Mouse (Mus musculus) erythroblast, adult 5-6 weeks (primary cell): Measurements from ENCODE around the gene Arhgap10. TPM values are rescaled to one million over a fixed set of nuclear protein-coding genes. Genes with fewer than 3 reads are reported as not detected.
"Not testable (repeated sequence)": the region's sequence is repeated elsewhere in the genome, so short reads cannot be mapped to it uniquely, and the experiment has no call there.

Experiments
- ATAC-seq: replicated peaks from 2 replicates; pipeline ENCODE4 v1.8.0; 2016; ENCODE audit warnings: moderate number of reproducible peaks, mild to moderate bottlenecking, moderate TSS enrichment, inconsistent platforms; ENCODE audit not compliant: poor library complexity, low FRiP score, severe bottlenecking
- total RNA-seq, 2 experiments: library from RNA; stranded (forward) in 1 of 2; stranded (reverse) in 1 of 2; fragments of 150-400 nt in 1 of 2; fragments of 200-764, 138-1000 nt in 1 of 2; gene quantifications; 2 replicates each; pipeline versions ENCODE4 v1.2.3 to v1.2.4; 2015 to 2017; ENCODE audit warnings: low replicate concordance in 2 of 2

Arhgap10 gene
- total RNA-seq, 2 experiments from 2014 or later: 2.1 to 3.2 TPM

DNA sequence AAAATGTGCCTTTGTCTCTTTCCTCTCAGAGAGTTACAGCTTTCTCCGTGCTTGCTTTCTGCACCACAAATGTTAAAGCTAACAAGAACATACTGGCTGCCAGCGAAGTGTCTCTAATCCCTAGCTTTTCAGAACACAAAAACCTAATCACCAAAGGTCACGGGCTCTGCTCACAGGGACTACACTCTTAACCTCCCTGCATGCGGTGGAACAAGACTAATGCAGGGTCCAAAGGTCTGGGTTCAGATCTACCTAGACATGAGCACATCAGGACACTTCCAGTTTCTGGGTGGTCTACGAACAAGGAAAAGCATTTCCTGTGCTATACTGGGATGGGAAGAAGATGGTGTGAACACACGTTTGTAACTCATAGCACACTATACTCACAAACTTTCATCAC lies 151.8 kb downstream of the Arhgap10 start:
- ATAC-seq: no peak

DNA sequence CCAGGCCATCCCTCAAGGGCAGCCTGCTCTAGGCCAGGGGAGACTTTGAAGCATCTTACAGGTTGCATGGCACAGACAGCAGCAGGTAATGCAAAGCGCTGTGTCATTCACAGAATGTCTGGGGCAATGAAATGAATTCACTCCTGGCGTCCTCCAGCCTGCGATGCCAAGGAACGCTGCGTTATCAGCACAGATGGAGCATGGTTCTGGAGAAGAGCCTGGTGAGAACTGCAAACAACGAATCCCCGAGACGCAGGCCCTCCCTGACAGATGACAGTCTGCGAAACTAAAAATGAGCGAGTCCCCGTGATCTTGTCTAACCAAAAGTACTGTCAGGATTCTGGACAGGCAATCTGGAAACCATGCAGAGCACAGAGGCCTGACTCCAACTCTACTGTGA lies 153.3 kb downstream of the Arhgap10 start:
- ATAC-seq: no peak

DNA sequence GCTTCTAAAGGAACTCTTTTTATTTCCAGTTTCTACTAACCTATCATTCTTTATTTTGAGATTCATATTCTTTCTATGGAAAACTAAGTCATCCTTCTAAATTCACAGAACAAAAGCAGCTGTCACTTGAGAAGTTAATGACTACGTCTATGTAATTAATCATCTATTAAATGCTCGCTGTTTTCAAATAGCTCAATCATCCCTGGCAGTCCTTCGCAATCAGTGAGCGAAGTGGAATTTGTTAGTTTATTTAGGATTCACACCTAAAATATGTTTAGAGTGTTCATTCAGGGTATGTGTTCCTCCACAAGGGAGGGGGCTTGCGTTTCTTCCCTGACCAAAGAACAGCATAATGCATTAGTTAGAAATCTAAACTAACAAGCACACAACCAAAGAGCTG lies 156.9 kb downstream of the Arhgap10 start:
- ATAC-seq: no peak

DNA sequence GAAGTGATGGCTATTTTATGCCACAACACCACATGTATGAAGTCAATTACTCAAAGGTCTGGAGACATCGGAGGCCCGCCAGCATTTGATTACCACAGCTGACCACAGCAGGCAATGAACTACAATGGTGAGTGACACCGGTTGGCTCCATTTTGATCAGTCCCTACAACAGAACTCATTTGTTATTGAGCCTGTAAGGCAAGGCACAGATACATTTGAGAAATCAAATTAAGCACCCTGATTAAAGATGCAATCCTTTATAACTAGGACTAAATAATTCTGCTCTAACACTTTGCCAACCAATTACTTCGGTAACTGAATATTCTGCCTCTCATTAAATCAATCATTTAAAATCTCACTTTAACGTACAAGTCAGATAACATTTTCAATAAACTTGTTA lies 157.3 kb downstream of the Arhgap10 start:
- no peak for ATAC-seq

DNA sequence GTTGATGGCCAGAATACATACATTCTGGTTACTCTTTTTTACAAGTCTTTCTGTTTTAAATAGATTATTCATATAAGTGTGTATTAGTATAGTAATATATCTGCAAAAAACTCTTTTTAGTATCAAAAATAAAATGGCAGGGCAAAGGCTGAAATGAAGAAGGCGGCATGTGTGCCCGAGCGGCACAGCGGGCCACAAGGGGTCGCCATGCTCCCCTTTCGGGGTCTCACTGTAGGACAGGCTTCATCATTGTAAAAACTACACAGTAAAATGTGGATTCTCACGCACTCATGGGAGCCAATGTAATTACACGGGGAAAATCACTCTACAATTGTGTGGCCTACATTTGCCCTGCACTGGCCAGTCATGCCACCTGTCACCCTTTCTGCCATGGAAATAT lies 160.6 kb downstream of the Arhgap10 start:
- no peak for ATAC-seq

DNA sequence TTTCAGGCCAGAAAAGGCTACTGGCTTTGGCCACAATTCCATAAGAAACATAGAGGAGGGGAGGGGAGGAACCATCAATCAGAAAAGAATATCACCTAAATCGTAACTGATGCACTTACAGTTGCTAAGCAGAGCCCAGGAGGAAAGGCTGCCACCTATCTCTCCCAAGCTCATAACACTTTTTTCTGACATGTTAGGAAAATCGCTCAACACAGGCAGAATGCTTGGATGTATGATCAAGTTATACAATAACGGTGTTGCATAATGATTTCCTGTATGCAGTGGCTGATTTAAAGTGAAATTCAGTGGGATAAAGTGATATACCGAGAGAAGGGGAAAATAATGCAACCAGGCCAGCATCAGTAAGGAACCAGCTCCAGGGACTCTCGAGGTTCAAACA lies 162.4 kb downstream of the Arhgap10 start:
- ATAC-seq: no peak

DNA sequence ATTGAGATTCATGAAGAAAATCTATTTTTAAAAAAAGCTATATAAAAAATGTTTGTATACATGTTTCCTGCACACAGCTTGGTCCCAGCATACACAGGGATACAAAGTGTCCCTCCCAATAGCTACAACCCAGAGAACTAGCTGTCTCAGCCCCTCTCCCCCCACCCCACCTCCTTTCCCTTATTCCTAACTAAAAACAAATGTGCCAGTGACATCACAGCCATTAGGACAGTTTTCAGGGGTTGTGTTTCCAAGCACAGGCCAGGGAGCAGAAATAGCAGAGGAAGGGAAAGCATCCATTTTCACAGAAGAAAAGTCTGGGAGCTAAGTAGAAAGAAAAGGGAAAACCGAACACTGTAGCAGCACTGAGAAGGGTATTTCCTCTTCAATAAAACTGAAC lies 163.6 kb downstream of the Arhgap10 start:
- no peak for ATAC-seq

DNA sequence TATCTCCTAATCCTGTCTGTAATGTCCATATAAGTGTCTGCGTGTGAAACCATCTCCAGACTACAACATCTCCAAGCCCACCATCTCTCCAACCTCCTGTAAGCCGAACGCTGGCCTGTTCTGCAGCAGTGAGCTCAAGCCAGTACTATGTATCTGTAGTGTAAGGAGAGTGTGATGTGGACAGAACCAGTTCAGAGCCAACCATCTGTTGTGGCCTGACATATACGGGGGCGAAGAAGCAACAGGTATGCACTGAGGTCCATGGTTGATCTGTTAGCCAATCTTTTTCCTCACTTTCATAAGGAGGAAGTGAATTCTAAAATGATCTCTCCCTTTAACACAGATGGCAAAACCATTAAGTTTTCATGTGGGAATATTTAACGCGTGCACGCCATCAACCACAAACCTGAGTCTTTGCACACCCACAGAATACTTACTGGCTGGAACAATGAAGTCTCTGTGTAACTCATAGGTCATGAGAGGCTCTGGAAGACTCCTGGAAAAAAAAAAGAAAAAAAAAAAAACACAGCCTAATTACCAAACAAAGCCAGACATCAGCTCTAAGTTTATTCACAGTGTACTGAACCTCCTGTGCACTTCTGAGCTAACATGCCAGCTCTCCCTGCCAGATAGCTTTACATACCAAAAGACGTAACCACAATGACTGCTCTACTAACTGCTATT lies 166.4 kb downstream of the Arhgap10 start:
- ATAC-seq: no peak

DNA sequence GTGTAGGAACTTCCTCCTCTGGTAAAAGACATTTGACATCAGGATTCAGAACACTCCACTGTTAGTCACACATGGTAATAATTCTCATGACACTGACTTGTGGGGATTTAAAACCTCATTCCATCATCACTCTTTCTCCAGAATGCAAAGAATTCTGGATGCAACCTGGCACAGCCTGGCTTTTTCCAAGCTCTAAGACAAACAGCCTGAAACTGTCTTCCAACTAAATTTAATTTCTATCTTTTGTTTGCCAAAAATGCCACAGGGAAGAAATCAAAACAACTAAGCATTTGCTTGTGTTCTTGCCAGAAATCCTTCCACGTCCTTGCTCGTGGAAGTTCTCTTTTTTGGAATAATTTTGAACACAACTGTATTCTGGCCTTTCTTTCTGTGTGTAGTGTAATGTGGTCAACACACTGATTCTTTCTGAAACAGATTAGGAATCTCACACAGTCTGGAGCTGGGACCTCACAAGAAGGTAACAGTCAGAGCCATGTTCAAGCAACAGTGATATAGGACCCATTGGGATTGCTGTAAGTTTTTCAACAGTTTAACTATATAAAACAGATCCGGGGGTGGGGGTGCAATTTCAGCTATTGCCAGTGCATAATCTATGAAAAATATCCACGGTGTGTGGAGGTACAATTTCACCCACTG lies 167.5 kb downstream of the Arhgap10 start:
- no peak for ATAC-seq

DNA sequence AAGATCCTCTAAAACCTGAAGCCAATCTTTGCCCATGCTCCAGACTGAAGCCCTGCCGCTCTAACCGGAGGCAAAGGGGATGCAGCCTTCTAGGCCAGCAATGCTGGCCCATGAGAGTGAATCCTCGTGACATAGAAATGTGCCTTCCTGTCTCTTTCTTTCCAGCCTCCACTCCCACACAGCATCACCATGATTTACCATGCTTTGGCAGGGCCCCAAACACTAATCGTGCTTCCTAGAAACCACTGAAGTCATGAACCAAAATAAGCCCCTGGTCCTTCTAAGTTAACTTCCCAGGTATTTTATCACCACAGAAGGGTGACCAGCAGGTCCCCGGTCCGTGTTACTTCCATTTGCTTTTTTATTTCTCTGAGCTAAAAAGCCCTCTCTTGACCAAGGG lies 173.8 kb downstream of the Arhgap10 start:
- no peak for ATAC-seq

DNA sequence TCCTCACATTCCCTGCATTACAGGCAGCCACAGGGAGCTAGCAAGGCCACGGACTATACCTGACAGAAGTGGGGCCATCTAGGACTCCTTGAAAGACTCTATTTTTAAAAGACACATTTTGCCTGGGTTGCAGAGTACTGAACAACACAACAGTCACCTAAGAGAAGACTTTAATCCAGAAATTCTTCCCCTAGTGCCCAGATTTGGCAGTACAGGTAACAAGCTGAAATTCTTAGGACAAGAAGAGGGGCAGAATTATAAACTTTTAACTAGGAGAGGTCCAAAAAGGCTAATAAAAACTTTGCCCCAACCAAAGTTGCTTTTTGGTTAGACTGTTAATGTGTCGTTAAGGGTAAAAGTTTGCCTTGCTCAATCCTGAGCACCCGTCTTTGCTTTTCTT lies 174.4 kb downstream of the Arhgap10 start:
- no peak for ATAC-seq

DNA sequence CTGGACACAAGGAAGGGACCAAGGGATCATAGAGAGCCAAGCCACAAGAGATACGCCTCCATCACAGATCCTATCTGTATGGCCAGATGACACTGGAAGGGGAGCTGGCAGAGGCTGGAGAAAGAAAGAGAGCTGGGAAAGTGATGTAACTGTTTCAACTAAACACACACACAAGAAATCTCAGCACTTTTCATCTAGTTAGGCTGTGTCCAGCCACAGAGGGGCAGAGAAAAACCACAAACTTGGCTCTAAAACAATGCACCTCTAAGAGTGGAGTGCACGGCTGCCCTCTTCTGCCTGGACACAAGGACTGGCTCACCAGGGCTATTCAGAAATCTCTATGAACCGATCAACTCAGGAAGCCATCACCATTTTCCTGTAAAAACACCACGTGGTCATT lies 175.6 kb downstream of the Arhgap10 start:
- no peak for ATAC-seq

DNA sequence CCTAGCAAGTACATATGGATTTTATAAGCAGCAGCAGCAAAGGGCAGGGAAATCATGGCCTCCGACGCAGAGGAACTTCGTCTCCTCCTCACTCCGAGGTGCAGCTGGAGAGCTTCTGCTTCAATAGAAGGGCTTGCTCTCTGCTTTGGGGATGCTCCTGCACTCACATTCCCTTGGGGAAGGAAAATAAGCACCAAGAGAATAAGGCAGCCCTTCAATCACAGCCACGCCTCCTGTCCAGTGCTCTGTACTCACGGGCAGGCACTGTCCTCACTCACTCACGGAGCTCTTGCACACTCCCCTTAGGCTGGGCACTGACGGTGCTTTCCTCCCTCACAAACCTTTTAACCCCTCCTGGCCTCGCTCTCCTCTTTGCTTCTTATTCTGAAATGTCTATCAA lies 176.4 kb downstream of the Arhgap10 start:
- no peak for ATAC-seq

DNA sequence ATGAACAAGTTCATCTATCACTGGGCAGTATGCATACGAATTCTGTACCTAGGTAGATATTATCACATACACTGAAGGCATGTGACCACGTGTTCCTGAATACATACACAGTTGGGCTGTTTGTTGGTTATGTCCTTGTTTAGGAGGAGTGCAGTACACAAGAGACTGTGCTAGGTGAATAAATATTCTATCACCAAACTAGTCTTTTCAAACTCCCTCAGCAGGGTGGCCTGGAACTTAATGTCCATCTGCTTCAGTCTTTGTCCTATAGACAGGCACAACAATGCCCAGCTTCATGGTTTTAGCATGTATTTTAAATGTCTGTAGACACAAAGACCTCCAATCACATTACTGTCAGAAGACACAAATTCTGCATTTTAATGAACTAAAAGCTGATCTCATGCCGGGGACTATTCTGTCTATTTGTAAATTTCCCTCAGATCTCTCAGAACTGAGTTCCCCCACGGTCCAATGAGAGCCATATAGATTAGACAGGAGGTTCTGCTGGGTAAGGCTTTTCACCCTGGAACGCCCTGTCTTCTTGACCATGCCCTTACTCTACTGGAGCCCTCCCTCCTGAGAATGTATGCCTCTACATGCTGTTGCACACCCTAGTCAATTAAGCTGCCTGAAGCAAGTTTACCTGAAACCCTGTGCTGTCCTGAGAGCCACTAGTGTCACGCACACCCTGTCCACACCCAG lies 177.6 kb downstream of the Arhgap10 start:
- ATAC-seq: no peak

DNA sequence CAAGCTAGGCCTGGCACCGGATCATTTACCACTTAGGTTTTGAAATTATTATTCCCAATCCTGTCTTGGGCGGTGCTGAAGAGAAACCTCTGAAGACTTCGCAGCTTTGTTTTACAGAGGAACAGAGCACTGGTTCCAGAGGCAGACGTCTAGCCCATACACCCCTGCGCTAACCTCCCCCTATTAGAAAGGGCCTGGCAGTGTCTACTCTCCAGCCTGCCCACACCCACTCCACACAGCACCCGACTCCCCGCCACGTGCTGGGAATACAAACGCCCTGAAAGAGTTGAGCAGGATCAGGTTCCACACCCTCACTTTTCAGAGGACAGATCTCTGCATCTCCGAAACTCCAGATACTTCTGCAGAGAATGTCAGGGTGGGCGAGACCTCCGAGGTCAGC lies 180.5 kb downstream of the Arhgap10 start:
- ATAC-seq: no peak

DNA sequence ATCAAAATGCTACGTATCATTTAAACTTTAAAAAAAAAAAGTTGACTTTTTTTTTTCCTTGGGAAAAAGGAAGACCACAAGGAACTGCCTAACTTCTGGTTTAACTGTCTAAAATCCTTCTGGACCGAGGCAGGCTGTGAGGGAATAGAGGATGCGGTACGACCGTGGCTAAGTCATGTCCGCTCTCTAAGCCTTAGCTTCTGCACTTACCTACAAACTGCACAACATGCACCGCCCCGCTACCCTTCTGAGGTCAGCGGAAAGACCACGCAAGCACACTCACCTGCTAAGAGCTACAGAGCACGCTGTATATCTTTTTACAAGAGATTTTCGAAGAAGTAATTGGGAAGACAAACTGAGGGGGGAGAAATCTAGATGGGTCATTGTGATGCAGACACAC lies 186.6 kb downstream of the Arhgap10 start:
- ATAC-seq: no peak

DNA sequence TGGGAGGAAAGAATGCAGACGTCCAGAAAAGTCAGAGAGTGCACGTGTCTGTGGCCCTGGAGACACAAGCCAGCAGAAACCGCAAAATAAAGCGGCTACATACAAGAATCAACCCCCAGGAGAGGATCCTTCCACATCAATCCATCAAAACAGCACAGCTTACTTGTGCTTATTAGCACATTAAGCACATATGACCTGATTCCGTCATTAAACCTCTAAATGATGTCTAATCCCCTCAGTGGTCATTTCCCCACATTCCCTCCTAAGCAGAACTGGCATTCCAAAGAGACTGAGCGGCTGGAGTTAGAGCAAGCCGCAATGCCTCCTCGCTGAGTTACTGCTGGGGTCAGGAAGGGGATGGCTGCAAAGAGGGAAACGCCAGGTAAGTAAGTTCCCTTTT lies 187.4 kb downstream of the Arhgap10 start:
- ATAC-seq: no peak

DNA sequence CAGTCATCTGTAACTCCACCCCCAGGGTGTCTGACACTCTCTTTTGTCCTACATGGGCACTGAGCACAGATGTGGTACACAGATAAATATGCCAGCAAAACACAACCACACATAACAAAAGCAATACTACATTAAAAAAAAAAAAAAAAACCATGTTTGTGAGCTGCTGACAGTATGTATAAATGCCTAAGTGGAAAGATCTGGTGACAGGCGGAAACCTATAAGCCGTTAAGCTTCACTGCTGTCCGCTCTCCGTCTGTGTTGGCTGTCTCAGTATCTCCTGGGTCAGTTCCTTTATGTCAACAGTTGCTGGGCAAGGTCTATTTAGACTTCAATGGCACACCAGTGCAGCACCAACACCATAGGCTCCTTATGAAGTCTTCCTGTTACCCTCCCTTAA lies 188.0 kb downstream of the Arhgap10 start:
- no peak for ATAC-seq

DNA sequence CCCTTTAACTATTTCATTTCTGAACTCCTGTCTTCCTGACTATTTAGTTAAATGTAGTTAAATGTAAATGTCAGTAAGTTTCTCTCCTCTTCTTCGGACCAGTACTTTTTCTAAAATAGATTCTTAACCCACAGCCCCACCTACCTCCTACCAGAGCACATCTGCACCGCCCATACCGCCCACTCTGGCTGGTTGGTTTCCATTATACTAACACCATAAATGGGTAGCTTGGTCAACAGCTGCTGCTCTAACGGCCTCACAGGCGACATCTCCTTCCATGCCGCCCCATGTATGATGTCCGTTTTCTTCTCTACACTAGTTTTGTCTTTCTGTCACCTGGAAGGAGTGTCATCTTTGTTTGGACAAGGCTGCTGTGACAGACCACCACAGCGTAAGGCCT lies 189.3 kb downstream of the Arhgap10 start:
- ATAC-seq: no peak

DNA sequence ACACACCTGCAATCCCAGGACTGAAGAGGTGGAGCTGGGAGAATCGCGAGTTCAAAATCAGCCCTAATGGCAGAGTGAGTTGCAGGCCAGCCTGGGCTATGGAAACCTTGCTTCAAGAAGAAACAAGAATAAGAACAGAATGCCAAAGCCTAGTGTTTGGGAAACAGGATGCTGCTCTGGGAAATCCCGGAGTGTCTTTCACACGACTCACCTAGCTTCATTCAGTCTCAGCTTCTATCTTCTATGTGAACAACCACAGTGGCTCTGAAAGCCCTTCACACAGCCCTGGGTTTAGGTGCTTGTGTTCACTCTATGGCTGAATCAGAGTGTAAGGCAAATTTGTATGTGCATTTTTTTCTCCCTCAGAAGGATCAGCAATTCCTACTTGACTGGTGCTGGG lies 190.4 kb downstream of the Arhgap10 start:
- ATAC-seq: no peak

DNA sequence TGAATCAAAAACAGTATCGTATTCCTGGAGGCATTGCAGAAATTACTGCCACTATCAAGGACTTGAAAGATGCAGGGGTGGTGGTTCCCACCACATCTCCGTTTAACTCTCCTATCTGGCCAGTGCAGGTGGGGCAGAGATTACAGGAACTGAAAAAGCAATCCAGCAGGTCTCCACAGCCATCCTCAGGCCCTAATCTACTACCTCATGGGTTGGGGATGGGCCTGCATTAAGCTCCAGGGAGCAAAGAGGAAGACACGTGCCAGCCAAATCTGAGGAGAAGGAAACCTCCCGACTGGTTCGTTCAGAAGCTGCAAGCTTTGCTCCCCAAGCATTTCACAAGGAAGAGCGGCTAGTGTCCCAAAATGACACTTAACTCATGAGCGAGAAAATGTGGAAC lies 195.0 kb downstream of the Arhgap10 start:
- ATAC-seq: not testable (repeated sequence)
